Mouse (Mus musculus) liver, postnatal 0 days (tissue): ENCODE results near the gene Kctd3. TPM values are rescaled to one million over a fixed set of nuclear protein-coding genes. Genes with fewer than 3 reads are reported as not detected.

ENCODE experiments used
- ATAC-seq: fragments of 200-750 bp; cut with Nextera tagmentation; 2 replicates; pipeline ENCODE4 v1.8.0; 2017; ENCODE audit warnings: mild to moderate bottlenecking, moderate library complexity
- DNase-seq: peaks from one replicate; pipeline ENCODE4 v3.0.0-alpha.2; 2016
- H3K27ac ChIP-seq: fragments of 300-500 bp; sonication (generic); 2 replicates; pipeline ENCODE4 v1.5.1; 2014; ENCODE audit warnings: antibody characterized with exemption, moderate library complexity, mild to moderate bottlenecking, low read depth
- H3K27me3 ChIP-seq: fragments of 300-500 bp; sonication (generic); 2 replicates; pipeline ENCODE4 v1.6.1; 2014; ENCODE audit warnings: low read length, control low read depth, mixed read lengths; ENCODE audit not compliant: insufficient read depth
- H3K36me3 ChIP-seq: fragments of 300-500 bp; sonication (generic); replicated peaks from 2 replicates; pipeline ENCODE4 v1.6.1; 2014; ENCODE audit warnings: mild to moderate bottlenecking, control low read depth, low read length, moderate library complexity, mixed read lengths; ENCODE audit not compliant: insufficient read depth
- H3K4me1 ChIP-seq: fragments of 300-500 bp; sonication (generic); 2 replicates; pipeline ENCODE4 v1.6.1; 2014; ENCODE audit warnings: antibody characterized with exemption, mild to moderate bottlenecking, control low read depth; ENCODE audit not compliant: insufficient read depth
- H3K4me2 ChIP-seq: fragments of 300-500 bp; sonication (generic); 2 replicates; pipeline ENCODE4 v1.6.1; 2014; ENCODE audit warnings: low read depth, mild to moderate bottlenecking, low read length, moderate library complexity, mixed read lengths
- H3K4me3 ChIP-seq: fragments of 300-500 bp; sonication (generic); 2 replicates; pipeline ENCODE4 v1.5.1; 2014; ENCODE audit warnings: low read depth, low read length
- H3K9ac ChIP-seq: fragments of 300-500 bp; sonication (generic); replicated peaks from 2 replicates; pipeline ENCODE4 v1.6.1; 2014; ENCODE audit warnings: mild to moderate bottlenecking, moderate library complexity
- H3K9me3 ChIP-seq: fragments of 300-500 bp; sonication (generic); 2 replicates; pipeline ENCODE4 v1.6.1; 2016; ENCODE audit warnings: mild to moderate bottlenecking, control low read depth, low read length, mixed read lengths
- CTCF ChIP-seq: sonication (generic); IDR thresholded peaks from 2 replicates; pipeline ENCODE4 v1.5.1; 2016; ENCODE audit warnings: antibody characterized with exemption, low read depth
- EP300 ChIP-seq: IDR thresholded peaks from 2 replicates; pipeline ENCODE4 v1.6.1; 2016; ENCODE audit warnings: antibody characterized with exemption, low read depth, mild to moderate bottlenecking
- WGBS: fragments of 180-500 bp; shearing (Covaris S2); extraction: QIAGEN DNeasy Blood & Tissue Kit; methylation state at CpG from one replicate; pipeline ENCODE4 v1.1.7; 2014; ENCODE audit not compliant: insufficient replicate concordance; 5-methylcytosine and 5-hydroxymethylcytosine counted together
- polyA plus RNA-seq: library from polyadenylated mRNA; unstranded; fragments of >200 nt; fragmentation: Nextera tagmentation; extraction: Ambion mirVana; gene quantifications from 2 replicates; pipeline ENCODE4 v1.2.1, GENCODE M21; 2015

Gene Kctd3
- polyA plus RNA-seq, 1 experiment from 2014 or later, result 6.0 TPM

- Histone ChIP-seq H3K36me3 (peaks cover 19% of the 10 kb centered on the region), H3K4me3 (no peak overlapping the region), H3K4me2 (no peak overlapping the region), H3K9ac (no peak overlapping the region), H3K27me3 (no peaks in the 10 kb centered on the region), H3K9me3 (no peaks in the 10 kb centered on the region), H3K4me1 (peaks cover 8% of the 10 kb centered on the region), H3K27ac (no peak overlapping the region)
- TF ChIP-seq CTCF (no peak), EP300 (no peak)
- DNase-seq, result no peak
- WGBS, result 88% methylated on average over 12 of the region's 12 CpGs
- no peak for ATAC-seq
These were observed 5.8 kb downstream of the Kctd3 start for GRCm38 (mm10) chr1:189001815-189002214.

GRCm38 (mm10) chr1:188999981-189000380, 7.7 kb downstream of the Kctd3 start:
- peak overlapping the region; percentile 4; the same call in 1 of the 2 replicates for H3K27ac ChIP-seq
- no peak overlapping the region for H3K4me2 ChIP-seq
- no peaks in the 10 kb centered on the region for H3K27me3 ChIP-seq
- no peak overlapping the region for H3K9ac ChIP-seq
- 84% methylated on average over 10 of the region's 10 CpGs for WGBS
- ATAC-seq (no peak), DNase-seq (no peak)
- no peak overlapping the region for H3K4me3 ChIP-seq
- TF ChIP-seq CTCF, result no peak
- H3K4me1 ChIP-seq, result no peaks in the 10 kb centered on the region
- H3K36me3 ChIP-seq, result peaks cover 25% of the 10 kb centered on the region
- H3K9me3 ChIP-seq, result no peaks in the 10 kb centered on the region

GRCm38 (mm10) chr1:188997921-188998320, 9.7 kb downstream of the Kctd3 start:
- Histone ChIP-seq H3K36me3 (peaks cover 32% of the 10 kb centered on the region), H3K9me3 (no peaks in the 10 kb centered on the region), H3K4me1 (peaks cover 5% of the 10 kb centered on the region; the same call in 1 of the 2 replicates), H3K27me3 (no peaks in the 10 kb centered on the region), H3K9ac (no peak overlapping the region), H3K4me2 (no peak overlapping the region), H3K27ac (no peak overlapping the region), H3K4me3 (no peak overlapping the region)
- TF ChIP-seq EP300 (no peak), CTCF (no peak)
- 92% methylated on average over 3 of the region's 3 CpGs for WGBS
- ATAC-seq, result no peak
- no peak for DNase-seq

GRCm38 (mm10) chr1:188993218-188993617, 14.4 kb downstream of the Kctd3 start:
- Histone ChIP-seq H3K4me1 (peaks cover 5% of the 10 kb centered on the region; the same call in 1 of the 2 replicates), H3K27me3 (no peaks in the 10 kb centered on the region), H3K9ac (no peak overlapping the region), H3K27ac (no peak overlapping the region), H3K9me3 (no peaks in the 10 kb centered on the region), H3K4me2 (no peak overlapping the region), H3K36me3 (peaks cover 56% of the 10 kb centered on the region), H3K4me3 (no peak overlapping the region)
- no peak for ATAC-seq
- peak; percentile 40 for DNase-seq
- 44% methylated on average over 4 of the region's 4 CpGs for WGBS
- TF ChIP-seq EP300 (no peak), CTCF (peak; percentile 76)

GRCm38 (mm10) chr1:188980050-188980449, 27.6 kb downstream of the Kctd3 start:
- peak; percentile 90 for TF ChIP-seq CTCF
- TF ChIP-seq EP300, result no peak
- Histone ChIP-seq H3K9me3 (no peaks in the 10 kb centered on the region), H3K36me3 (peaks cover 58% of the 10 kb centered on the region), H3K4me1 (no peaks in the 10 kb centered on the region), H3K27ac (no peak overlapping the region), H3K27me3 (no peaks in the 10 kb centered on the region), H3K4me2 (no peak overlapping the region), H3K4me3 (no peak overlapping the region), H3K9ac (no peak overlapping the region)
- ATAC-seq (peak; percentile 78), DNase-seq (peak; percentile 73)
- 44% methylated on average over 3 of the region's 3 CpGs for WGBS

- 88% methylated on average over 16 of the region's 16 CpGs for WGBS
- Histone ChIP-seq H3K4me3 (no peak overlapping the region), H3K36me3 (peaks cover 35% of the 10 kb centered on the region), H3K4me1 (no peaks in the 10 kb centered on the region), H3K27ac (peak overlapping the region; percentile 77; the same call in 1 of the 2 replicates), H3K9ac (no peak overlapping the region), H3K9me3 (no peaks in the 10 kb centered on the region), H3K4me2 (no peak overlapping the region), H3K27me3 (no peaks in the 10 kb centered on the region)
- DNase-seq, result peak; percentile 29
- peak; percentile 22 for ATAC-seq
- TF ChIP-seq CTCF, result no peak
- TF ChIP-seq EP300, result no peak
These were observed 33.7 kb downstream of the Kctd3 start for GRCm38 (mm10) chr1:188973926-188974325.

GRCm38 (mm10) chr1:188973078-188973477, 34.6 kb downstream of the Kctd3 start:
- Histone ChIP-seq H3K4me1 (no peaks in the 10 kb centered on the region), H3K27me3 (no peaks in the 10 kb centered on the region), H3K27ac (peak overlapping the region; percentile 77), H3K36me3 (peaks cover 33% of the 10 kb centered on the region), H3K4me2 (no peak overlapping the region), H3K9me3 (no peaks in the 10 kb centered on the region), H3K4me3 (no peak overlapping the region), H3K9ac (no peak overlapping the region)
- TF ChIP-seq EP300 (peak; percentile 99), CTCF (no peak)
- ATAC-seq, result peak; percentile 98
- 74% methylated on average over 6 of the region's 6 CpGs for WGBS
- peak; percentile 64 for DNase-seq
